Mouse (Mus musculus): ENCODE results near the gene Brd7.

The Brd7 gene

GRCm38 (mm10) chr8:88361708-88362428 lies at the start of gene Brd7:
Gene Brd7 (minus strand): TSS chr8:88362194.
- DNase-seq, result peak; percentile 89 to 93

- no peak for DNase-seq
Observed at GRCm38 (mm10) chr8:88411461-88411860, 49.5 kb upstream of the Brd7 start.

- no peak for DNase-seq
Observed at GRCm38 (mm10) chr8:88409401-88409940, 47.5 kb upstream of the Brd7 start.

GRCm38 (mm10) chr8:88407716-88408115 lies 45.7 kb upstream of the Brd7 start:
- DNase-seq, result no peak

GRCm38 (mm10) chr8:88398060-88398459 lies 36.1 kb upstream of the Brd7 start:
- DNase-seq, result no peak

GRCm38 (mm10) chr8:88393298-88393697 lies 31.3 kb upstream of the Brd7 start:
- DNase-seq, result no peak

- peak; percentile 60 to 65 for DNase-seq
Observed at GRCm38 (mm10) chr8:88390749-88391148, 28.8 kb upstream of the Brd7 start.

- DNase-seq, result no peak
Observed at GRCm38 (mm10) chr8:88388691-88389239, 26.8 kb upstream of the Brd7 start.

- DNase-seq, result no peak
Observed at GRCm38 (mm10) chr8:88387874-88388273, 25.9 kb upstream of the Brd7 start.

GRCm38 (mm10) chr8:88383164-88383556 lies 21.2 kb upstream of the Brd7 start:
- no peak for DNase-seq

GRCm38 (mm10) chr8:88382311-88383163 lies 20.5 kb upstream of the Brd7 start:
- DNase-seq, result no peak

GRCm38 (mm10) chr8:88380497-88380896 lies 18.5 kb upstream of the Brd7 start:
- DNase-seq, result no peak

- no peak for DNase-seq
Observed at GRCm38 (mm10) chr8:88376836-88377582, 15.0 kb upstream of the Brd7 start.

GRCm38 (mm10) chr8:88371522-88371921 lies 9.5 kb upstream of the Brd7 start:
- DNase-seq, result no peak

- no peak for DNase-seq
Observed at GRCm38 (mm10) chr8:88369805-88370204, 7.8 kb upstream of the Brd7 start.

- DNase-seq, result no peak
Observed at GRCm38 (mm10) chr8:88369221-88369620, 7.2 kb upstream of the Brd7 start.

- peak; percentile 19 to 29 for DNase-seq
Observed at GRCm38 (mm10) chr8:88362446-88363150, 604 bp upstream of the Brd7 start.

- peak in 1 of 2 experiments; percentile 27 for DNase-seq
Observed at GRCm38 (mm10) chr8:88361044-88361707, 818 bp downstream of the Brd7 start.

- DNase-seq, result no peak
Observed at GRCm38 (mm10) chr8:88359959-88360358, 2.0 kb downstream of the Brd7 start.

- no peak for DNase-seq
Observed at GRCm38 (mm10) chr8:88357946-88358345, 4.0 kb downstream of the Brd7 start.

- no peak for DNase-seq
Observed at GRCm38 (mm10) chr8:88357226-88357933, 4.6 kb downstream of the Brd7 start.
